Mouse (Mus musculus) kidney, adult 2 months (tissue): ENCODE measurements at regions not wholly inside any gene's neighbourhood (a gene's known extent, or its start where the extent isn't known, plus 50 kb on each side); places are given as distances from the start of the nearest gene placed in this dataset.

Source experiments
- CTCF ChIP-seq: fragments of 200-500 bp; conservative IDR thresholded peaks from 2 replicates; pipeline ENCODE4 v1.5.1; 2011; ENCODE audit warnings: low read depth, mild to moderate bottlenecking, control low read depth, low read length, moderate library complexity, mixed read lengths; ENCODE audit not compliant: insufficient read depth, insufficient read length
- POLR2A ChIP-seq: fragments of 200-500 bp; IDR thresholded peaks from one replicate; pipeline ENCODE4 v1.6.1; 2011; ENCODE audit warnings: low read depth, low read length, control low read depth

DNA sequence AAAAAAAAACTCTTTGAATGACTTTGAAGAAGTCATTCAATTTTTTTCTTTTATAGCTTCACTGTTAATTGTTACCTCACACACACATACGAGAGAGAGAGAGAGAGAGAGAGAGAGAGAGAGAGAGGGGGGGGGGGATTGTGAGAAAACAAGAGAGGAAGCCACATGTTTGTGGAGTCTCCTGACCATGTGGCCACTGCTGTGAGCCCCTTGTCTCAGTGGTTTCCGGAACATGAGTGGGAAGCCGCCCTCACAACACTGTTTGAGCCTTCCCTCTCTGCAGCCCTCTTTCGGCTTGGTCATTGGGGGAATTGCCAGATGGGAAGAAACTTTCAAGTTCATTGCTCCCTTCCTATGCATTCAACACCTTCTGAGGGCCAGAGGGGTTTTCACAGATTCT lies 656.3 kb downstream of the Kcnj2 start:
- no peak for TF ChIP-seq CTCF
- TF ChIP-seq POLR2A = no peak
